Mouse (Mus musculus) forebrain, embryonic 16.5 days (tissue): ENCODE results near the gene Dpp7. TPM values are rescaled to one million over a fixed set of nuclear protein-coding genes. Genes with fewer than 3 reads are reported as not detected.

Experiments used
- ATAC-seq: fragments of 200-750 bp; cut with Nextera tagmentation; 2 replicates; pipeline ENCODE4 v1.8.0; 2017; ENCODE audit warnings: mild to moderate bottlenecking, moderate library complexity
- H3K27ac ChIP-seq: fragments of 300-500 bp; sonication (generic); 2 replicates; pipeline ENCODE4 v1.5.1; 2014; ENCODE audit warnings: low read length, control low read depth
- H3K27me3 ChIP-seq: fragments of 300-500 bp; sonication (generic); replicated peaks from 2 replicates; pipeline ENCODE4 v1.6.1; 2014; ENCODE audit warnings: low read length; ENCODE audit not compliant: control insufficient read depth, insufficient read depth
- H3K36me3 ChIP-seq: fragments of 300-500 bp; sonication (generic); 2 replicates; pipeline ENCODE4 v1.6.1; 2014; ENCODE audit not compliant: control insufficient read depth, insufficient read depth
- H3K4me1 ChIP-seq: fragments of 300-500 bp; sonication (generic); replicated peaks from 2 replicates; pipeline ENCODE4 v1.6.1; 2014; ENCODE audit warnings: low read length; ENCODE audit not compliant: control insufficient read depth, insufficient read depth
- H3K4me2 ChIP-seq: fragments of 300-500 bp; sonication (generic); 2 replicates; pipeline ENCODE4 v1.6.1; 2014; ENCODE audit warnings: mild to moderate bottlenecking, low read length, control low read depth
- H3K4me3 ChIP-seq: fragments of 300-500 bp; sonication (generic); replicated peaks from 2 replicates; pipeline ENCODE4 v1.5.1; 2014; ENCODE audit warnings: mild to moderate bottlenecking, low read length, control low read depth
- H3K9ac ChIP-seq: fragments of 300-500 bp; sonication (generic); replicated peaks from 2 replicates; pipeline ENCODE4 v1.6.1; 2014; ENCODE audit warnings: low read depth, low read length, control low read depth
- H3K9me3 ChIP-seq: fragments of 300-500 bp; sonication (generic); 2 replicates; pipeline ENCODE4 v1.6.1; 2016; ENCODE audit warnings: low read length; ENCODE audit not compliant: control insufficient read depth
- WGBS: fragments of 180-500 bp; shearing (Covaris S2); extraction: QIAGEN DNeasy Blood & Tissue Kit; methylation state at CpG from one replicate; pipeline ENCODE4 v1.1.7; 2014; 5-methylcytosine and 5-hydroxymethylcytosine counted together
- polyA plus RNA-seq: library from polyadenylated mRNA; unstranded; fragments of >200 nt; fragmentation: Nextera tagmentation; extraction: Ambion mirVana; gene quantifications from 2 replicates; pipeline ENCODE4 v1.2.1, GENCODE M21; 2015

Dpp7 gene
- polyA plus RNA-seq, 1 experiment from 2014 or later: 26.9 TPM

DNA sequence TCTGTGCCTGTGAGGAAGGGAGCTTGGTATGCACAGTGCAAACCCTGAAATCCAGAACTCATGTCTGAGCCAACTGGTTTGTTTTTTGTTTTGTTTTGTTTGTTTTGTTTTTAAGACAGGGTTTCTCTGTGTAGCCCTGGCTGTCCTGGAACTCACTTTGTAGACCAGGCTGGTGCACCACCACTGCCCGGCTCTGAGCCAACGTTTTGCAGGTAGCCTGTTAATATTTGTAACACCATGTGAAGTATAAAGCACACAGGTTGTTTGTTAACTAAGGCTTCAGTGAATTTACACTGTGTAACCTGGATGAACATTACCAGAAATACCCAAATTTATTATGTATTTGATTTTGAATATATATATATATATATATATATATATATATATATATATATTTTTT is 30.1 kb downstream of the Dpp7 start:
- no peak overlapping the region for H3K27ac ChIP-seq
- 79% methylated on average over 2 of the region's 2 CpGs for WGBS
- no peak overlapping the region for H3K4me2 ChIP-seq
- no peak overlapping the region for H3K9ac ChIP-seq
- peaks cover 9% of the 10 kb centered on the region; the same call in 1 of the 2 replicates for H3K27me3 ChIP-seq
- ATAC-seq: no peak
- no peaks in the 10 kb centered on the region for H3K36me3 ChIP-seq
- no peak overlapping the region for H3K4me3 ChIP-seq
- H3K4me1 ChIP-seq: peaks cover under 1% of the 10 kb centered on the region; the same call in 1 of the 2 replicates
- H3K9me3 ChIP-seq: no peaks in the 10 kb centered on the region

DNA sequence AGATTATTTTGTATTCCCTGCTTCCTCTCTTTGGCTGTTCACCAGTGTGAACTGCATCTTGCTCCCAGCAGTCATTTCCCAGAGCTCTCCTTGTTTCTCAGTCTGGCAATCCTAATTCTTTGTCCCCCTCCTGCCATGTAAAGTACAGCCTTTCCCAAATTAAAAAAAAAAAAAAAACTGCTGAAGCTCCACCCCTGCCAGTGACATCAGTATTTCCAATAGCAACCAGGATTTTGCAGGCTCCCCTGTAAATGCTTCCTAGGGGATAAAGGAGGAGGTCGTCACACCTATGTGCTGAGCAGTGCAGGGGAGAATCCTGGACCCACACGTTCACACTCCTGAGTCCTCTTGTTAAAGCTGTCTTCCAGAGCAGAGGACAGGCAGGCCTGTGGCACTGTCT is 36.1 kb downstream of the Dpp7 start:
- Histone ChIP-seq H3K27ac (no peak overlapping the region), H3K27me3 (peaks cover 30% of the 10 kb centered on the region), H3K36me3 (no peaks in the 10 kb centered on the region), H3K4me2 (no peak overlapping the region), H3K4me1 (peaks cover 10% of the 10 kb centered on the region), H3K9me3 (no peaks in the 10 kb centered on the region), H3K9ac (no peak overlapping the region), H3K4me3 (no peak overlapping the region)
- no peak for ATAC-seq
- WGBS: 28% methylated on average over 2 of the region's 2 CpGs

DNA sequence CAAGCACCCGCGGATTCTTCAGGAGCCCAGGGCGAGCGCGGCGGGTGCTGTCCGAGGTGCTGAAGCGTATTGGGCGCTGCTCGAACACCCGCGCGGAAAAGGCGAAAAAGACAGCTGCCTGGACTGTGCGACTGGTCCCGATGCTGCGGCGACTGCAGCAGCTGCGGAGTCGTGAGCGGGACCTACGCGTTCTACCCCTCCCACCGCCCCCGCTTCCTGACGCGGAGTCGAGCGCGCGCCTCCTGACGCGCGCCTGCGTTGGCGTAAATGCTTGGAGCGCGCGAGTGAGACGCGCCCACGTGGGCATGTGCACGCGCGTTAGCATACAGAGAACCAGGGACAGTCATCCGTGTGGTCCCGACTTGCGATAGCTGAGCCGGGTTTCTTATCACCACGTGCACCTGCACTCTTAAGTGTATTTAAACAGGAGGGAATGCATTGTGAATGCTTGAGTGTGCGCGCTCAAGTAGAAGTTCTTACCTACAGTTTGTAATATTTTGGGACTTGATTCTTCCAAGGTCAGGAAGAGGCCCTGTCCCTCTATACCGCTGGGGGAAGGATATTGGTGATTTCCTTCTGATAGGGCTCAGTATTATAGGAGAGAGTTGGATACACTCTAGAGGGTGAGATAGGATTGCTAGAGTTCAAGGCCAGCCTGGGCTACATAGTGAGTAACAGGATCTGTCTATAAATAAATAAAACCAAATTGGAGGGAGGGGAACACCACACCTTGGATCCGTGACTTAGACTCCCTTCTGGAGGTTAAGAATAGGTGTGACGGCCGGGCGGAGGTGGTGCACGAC is 37.0 kb downstream of the Dpp7 start, which contains the start of gene Grin1:
Gene Grin1 (minus strand): TSS at position 217 of the 803 bp plus-strand sequence.
- H3K27ac ChIP-seq: peak within 1 kb of the TSS; percentile 84
- H3K4me2 ChIP-seq: peak within 1 kb of the TSS; percentile 64
- H3K4me3 ChIP-seq: peak within 1 kb of the TSS; percentile 69
- H3K27me3 ChIP-seq: peaks cover 32% of the 10 kb centered on the region
- peak; percentile 85 for ATAC-seq
- H3K9me3 ChIP-seq: no peaks in the 10 kb centered on the region
- H3K9ac ChIP-seq: peak within 1 kb of the TSS; percentile 75
- peaks cover 10% of the 10 kb centered on the region for H3K4me1 ChIP-seq
- H3K36me3 ChIP-seq: no peaks in the 10 kb centered on the region
- WGBS: 10% methylated on average over 58 of the region's 58 CpGs

DNA sequence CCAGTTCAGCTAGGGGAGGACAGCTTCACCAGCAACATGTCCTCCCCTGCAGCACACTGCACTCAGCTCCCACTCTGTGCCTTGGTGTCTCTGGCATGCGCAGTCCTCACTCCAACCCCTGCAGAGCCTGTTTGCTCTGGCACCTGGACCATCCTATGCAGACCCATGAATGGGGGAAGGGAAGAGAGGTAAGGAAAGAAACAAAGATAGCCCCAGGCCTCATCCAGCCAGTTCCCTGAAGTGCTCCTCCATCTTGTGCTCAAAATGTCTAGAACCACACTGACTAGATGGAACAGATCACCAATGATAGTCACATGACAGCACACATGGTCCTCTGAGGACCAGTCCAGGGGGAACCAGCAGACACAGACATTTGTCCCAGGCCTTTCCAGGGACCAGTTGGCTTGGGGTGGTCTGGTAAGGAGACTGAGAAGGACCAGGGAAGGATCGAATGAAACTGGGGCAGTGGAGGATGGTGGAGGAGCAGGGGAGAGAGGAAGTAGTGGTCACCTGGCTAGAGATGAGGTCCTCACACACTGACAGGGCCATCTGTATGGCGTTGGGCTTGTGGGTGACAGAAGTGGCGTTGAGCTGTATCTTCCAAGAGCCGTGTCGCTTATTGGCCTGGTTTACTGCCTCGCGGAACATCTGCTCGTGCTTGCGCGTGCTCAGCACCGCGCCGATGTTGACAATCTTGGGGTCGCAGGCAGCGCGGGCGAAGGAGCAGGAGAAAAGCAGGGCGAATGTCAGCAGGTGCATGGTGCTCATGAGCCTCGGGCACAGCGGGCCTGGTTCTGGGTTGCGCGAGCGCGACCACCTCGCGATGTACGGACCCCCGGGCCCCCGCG is 37.8 kb downstream of the Dpp7 start:
- Histone ChIP-seq H3K4me2 (peak overlapping the region; percentile 64), H3K27me3 (peaks cover 39% of the 10 kb centered on the region), H3K27ac (peak overlapping the region; percentile 84), H3K4me3 (peak overlapping the region; percentile 69), H3K9ac (peak overlapping the region; percentile 75), H3K4me1 (peaks cover 10% of the 10 kb centered on the region), H3K36me3 (no peaks in the 10 kb centered on the region), H3K9me3 (no peaks in the 10 kb centered on the region)
- WGBS: 5% methylated on average over 31 of the region's 31 CpGs
- peak; percentile 57 for ATAC-seq

DNA sequence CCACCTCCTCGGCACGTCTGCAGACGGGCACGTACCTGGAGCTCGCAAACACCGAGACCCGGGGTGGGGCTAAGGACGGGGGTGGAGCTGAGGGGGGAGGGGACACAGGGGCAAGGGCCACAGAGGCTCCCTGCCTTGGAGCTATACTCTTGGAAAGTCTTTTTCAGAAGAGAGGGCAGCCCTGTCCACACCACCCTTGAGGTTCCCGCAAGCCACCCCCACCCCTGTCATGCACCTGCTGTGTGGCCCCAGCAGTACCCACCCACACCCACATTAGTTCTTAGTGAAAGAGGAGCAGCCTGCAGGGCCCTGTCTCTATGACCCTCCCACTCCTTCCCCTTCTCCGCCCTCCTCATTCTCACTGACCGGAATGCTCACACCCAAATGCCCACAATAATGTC is 44.7 kb downstream of the Dpp7 start:
- no peak overlapping the region for H3K4me3 ChIP-seq
- WGBS: 11% methylated on average over 11 of the region's 11 CpGs
- no peak overlapping the region for H3K4me2 ChIP-seq
- H3K36me3 ChIP-seq: no peaks in the 10 kb centered on the region
- no peak for ATAC-seq
- H3K27me3 ChIP-seq: peaks cover 77% of the 10 kb centered on the region
- no peaks in the 10 kb centered on the region for H3K4me1 ChIP-seq
- no peaks in the 10 kb centered on the region for H3K9me3 ChIP-seq
- no peak overlapping the region for H3K9ac ChIP-seq
- H3K27ac ChIP-seq: no peak overlapping the region

DNA sequence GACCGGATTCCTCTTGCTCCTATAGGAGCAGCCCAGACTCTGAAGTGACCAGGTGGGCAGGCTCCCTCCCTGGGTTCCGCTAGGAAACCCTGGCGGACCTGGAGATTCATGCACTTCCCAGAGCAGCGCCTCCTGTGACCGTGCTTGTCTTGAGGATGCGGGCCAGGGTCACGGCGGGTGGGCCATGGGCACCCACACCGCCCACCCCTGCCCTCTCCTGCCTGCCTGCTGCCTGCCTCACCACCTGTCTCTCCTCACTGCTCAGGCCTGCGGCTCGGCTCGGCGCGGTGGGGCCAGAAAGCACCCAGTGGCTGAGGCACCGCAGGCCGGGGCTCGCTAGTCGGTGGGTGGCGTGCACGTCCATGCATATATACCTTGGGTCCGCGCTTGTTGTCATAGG is 45.2 kb downstream of the Dpp7 start:
- Histone ChIP-seq H3K4me3 (no peak overlapping the region), H3K27me3 (peaks cover 74% of the 10 kb centered on the region), H3K4me2 (no peak overlapping the region), H3K27ac (no peak overlapping the region), H3K9ac (no peak overlapping the region), H3K36me3 (no peaks in the 10 kb centered on the region), H3K9me3 (no peaks in the 10 kb centered on the region), H3K4me1 (no peaks in the 10 kb centered on the region)
- 1% methylated on average over 22 of the region's 22 CpGs for WGBS
- ATAC-seq: no peak

DNA sequence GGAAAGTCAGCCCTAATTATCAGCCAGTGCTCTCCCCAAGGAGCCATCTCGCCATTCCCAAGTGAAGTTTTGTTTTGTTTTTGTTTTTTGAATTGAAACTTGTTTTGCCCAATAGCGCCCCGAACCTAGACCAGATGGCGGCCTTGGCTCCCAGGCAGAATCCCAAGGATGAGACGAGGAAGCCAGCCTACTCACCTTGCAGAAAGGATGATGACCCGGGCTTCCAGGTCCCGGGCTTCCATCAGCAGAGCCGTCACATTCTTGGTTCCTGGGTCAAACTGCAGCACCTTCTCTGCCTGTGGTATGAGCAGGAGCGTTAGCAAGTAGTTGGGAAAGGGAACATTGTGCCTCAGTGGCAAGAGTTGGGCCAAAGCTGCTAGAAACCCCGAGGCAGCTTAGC is 46.0 kb downstream of the Dpp7 start:
- Histone ChIP-seq H3K36me3 (no peaks in the 10 kb centered on the region), H3K9me3 (no peaks in the 10 kb centered on the region)
- ATAC-seq: no peak

DNA sequence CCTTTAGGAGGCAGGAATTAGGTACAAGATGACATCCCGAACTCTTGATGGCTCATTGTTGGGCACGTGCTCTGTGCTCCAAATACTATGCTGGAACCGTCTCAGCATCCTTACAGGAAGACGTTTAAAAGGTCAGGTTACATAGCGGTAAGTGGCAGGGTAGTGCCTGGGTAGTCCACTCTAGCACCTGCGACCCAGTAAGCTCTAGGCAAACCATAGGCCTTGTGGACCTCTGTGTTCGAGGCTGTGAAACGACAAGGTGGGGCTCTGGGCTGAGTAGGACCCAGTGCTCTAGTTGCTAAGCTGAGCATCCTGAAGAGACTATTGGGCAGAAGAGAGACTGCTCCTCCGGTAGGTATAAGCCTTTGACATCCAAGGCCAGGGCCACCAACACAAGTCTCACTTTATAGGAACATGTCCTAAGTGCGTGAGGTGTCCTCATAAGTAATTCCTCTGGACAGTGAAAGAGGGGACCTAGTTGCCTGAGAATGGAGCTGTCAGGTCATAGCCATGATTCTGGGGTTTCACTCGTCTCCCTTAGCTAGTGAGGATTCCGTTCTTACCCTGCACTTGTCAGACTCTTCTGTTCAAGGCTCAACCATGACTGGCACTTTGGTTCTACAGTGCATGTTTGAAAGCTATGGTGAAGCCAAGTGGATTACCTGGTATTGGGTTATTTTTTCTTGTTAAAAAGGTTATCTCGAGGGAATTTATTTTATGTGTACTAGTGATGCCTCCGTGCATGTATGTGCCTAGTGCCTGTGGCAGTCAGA is 50.4 kb downstream of the Dpp7 start:
- H3K4me1 ChIP-seq: peaks cover 13% of the 10 kb centered on the region
- no peaks in the 10 kb centered on the region for H3K9me3 ChIP-seq
- H3K4me3 ChIP-seq: peak overlapping the region; percentile 61
- no peaks in the 10 kb centered on the region for H3K36me3 ChIP-seq
- peak; percentile 7; the same call in 1 of the 2 replicates for ATAC-seq
- peak overlapping the region; percentile 91 for H3K4me2 ChIP-seq
- H3K27me3 ChIP-seq: peaks cover 43% of the 10 kb centered on the region
- H3K9ac ChIP-seq: peak overlapping the region; percentile 67
- H3K27ac ChIP-seq: no peak overlapping the region
- WGBS: 50% methylated on average over 14 of the region's 14 CpGs

More for the DNA sequence above, 46.0 kb downstream of the Dpp7 start:
- Histone ChIP-seq H3K4me3 (no peak overlapping the region), H3K9ac (no peak overlapping the region), H3K27me3 (peaks cover 73% of the 10 kb centered on the region), H3K4me2 (no peak overlapping the region), H3K27ac (no peak overlapping the region), H3K4me1 (peaks cover 5% of the 10 kb centered on the region)
- 58% methylated on average over 10 of the region's 10 CpGs for WGBS
